Mouse (Mus musculus) CD8-positive naive resting alpha-beta T cell, adult 2 months (primary cell): ENCODE data around the gene Atp6v1e2.

Source experiments
- DNase-seq, 2 experiments: peaks; one replicate each; pipeline ENCODE4 v3.0.0; 2022; ENCODE audit warnings: low read depth in 2 of 2, low spot score in 2 of 2

Atp6v1e2 gene

GRCm38 (mm10) chr17:86918786-86919185 is 28.9 kb downstream of the Atp6v1e2 start:
- peak in 1 of 2 experiments; percentile 23 for DNase-seq

GRCm38 (mm10) chr17:86917048-86917447 is 30.6 kb downstream of the Atp6v1e2 start, which contains the start of gene Tmem247:
Gene Tmem247, plus strand, starts transcription at chr17:86917348.
- DNase-seq = no peak

- no peak for DNase-seq
Observed at GRCm38 (mm10) chr17:86915540-86915939, 32.2 kb downstream of the Atp6v1e2 start.

- no peak for DNase-seq
Observed at GRCm38 (mm10) chr17:86913003-86913607, 34.6 kb downstream of the Atp6v1e2 start.

GRCm38 (mm10) chr17:86911261-86911660 is 36.4 kb downstream of the Atp6v1e2 start:
- DNase-seq = no peak

GRCm38 (mm10) chr17:86909733-86910495 is 37.8 kb downstream of the Atp6v1e2 start:
- DNase-seq = no peak

GRCm38 (mm10) chr17:86908316-86908715 is 39.4 kb downstream of the Atp6v1e2 start:
- DNase-seq = no peak

- DNase-seq = no peak
Observed at GRCm38 (mm10) chr17:86907092-86907491, 40.6 kb downstream of the Atp6v1e2 start.

GRCm38 (mm10) chr17:86906601-86907000 is 41.1 kb downstream of the Atp6v1e2 start:
- no peak for DNase-seq

GRCm38 (mm10) chr17:86906136-86906461 is 41.6 kb downstream of the Atp6v1e2 start:
- peak; percentile 60 to 71 for DNase-seq

GRCm38 (mm10) chr17:86905297-86906135 is 42.2 kb downstream of the Atp6v1e2 start:
- DNase-seq = no peak

- DNase-seq = no peak
Observed at GRCm38 (mm10) chr17:86904206-86904605, 43.5 kb downstream of the Atp6v1e2 start.

GRCm38 (mm10) chr17:86903596-86903995 is 44.1 kb downstream of the Atp6v1e2 start:
- DNase-seq = peak in 1 of 2 experiments; percentile 12

GRCm38 (mm10) chr17:86902399-86903067 is 45.2 kb downstream of the Atp6v1e2 start:
- DNase-seq = no peak

- DNase-seq = no peak
Observed at GRCm38 (mm10) chr17:86900564-86900963, 47.1 kb downstream of the Atp6v1e2 start.

GRCm38 (mm10) chr17:86899821-86900220 is 47.9 kb downstream of the Atp6v1e2 start:
- no peak for DNase-seq

- DNase-seq = no peak
Observed at GRCm38 (mm10) chr17:86897486-86898165, 50.1 kb downstream of the Atp6v1e2 start.

GRCm38 (mm10) chr17:86895191-86895590 is 52.5 kb downstream of the Atp6v1e2 start:
- no peak for DNase-seq
